Mouse (Mus musculus): ENCODE measurements around the gene Exoc3l. TPM values are rescaled to one million over a fixed set of nuclear protein-coding genes. Genes with fewer than 3 reads are reported as not detected.

Exoc3l gene
- polyA plus RNA-seq, 1 experiment from 2014 or later = 25.4 TPM

GRCm38 (mm10) chr8:105288958-105289732, 6.8 kb downstream of the Exoc3l start:
- no peaks in the 10 kb centered on the region; the same call in 1 of the 2 replicates for H3K36me3 ChIP-seq
- H3K9ac ChIP-seq = peak overlapping the region; percentile 47
- WGBS = under 1% methylated on average over 53 of the region's 53 CpGs
- peak; percentile 93 for ATAC-seq (replicated peaks; ENCODE audit: low FRiP score)
- H3K27ac ChIP-seq = peak overlapping the region; percentile 85
- peak overlapping the region; percentile 59 for H3K4me3 ChIP-seq (replicated peaks)
- peak overlapping the region; percentile 87 for H3K4me2 ChIP-seq
- H3K9me3 ChIP-seq (replicated peaks) = no peaks in the 10 kb centered on the region
- H3K4me1 ChIP-seq = peaks cover 29% of the 10 kb centered on the region
- H3K27me3 ChIP-seq = peaks cover 11% of the 10 kb centered on the region

- Histone ChIP-seq H3K4me1 (peaks cover 29% of the 10 kb centered on the region), H3K27me3 (peaks cover 11% of the 10 kb centered on the region), H3K36me3 (no peaks in the 10 kb centered on the region; the same call in 1 of the 2 replicates), H3K9me3 (replicated peaks) (no peaks in the 10 kb centered on the region), H3K9ac (no peak overlapping the region), H3K4me2 (peak overlapping the region; percentile 87), H3K27ac (no peak overlapping the region), H3K4me3 (replicated peaks) (peak overlapping the region; percentile 59; the same call in 1 of the 2 replicates)
- 79% methylated on average over 5 of the region's 5 CpGs for WGBS
- no peak for ATAC-seq (replicated peaks; ENCODE audit: low FRiP score)
Observed at GRCm38 (mm10) chr8:105288231-105288630, 7.7 kb downstream of the Exoc3l start.

GRCm38 (mm10) chr8:105286907-105287306, 9.0 kb downstream of the Exoc3l start:
- no peak overlapping the region for H3K4me3 ChIP-seq (replicated peaks)
- no peak overlapping the region for H3K4me2 ChIP-seq
- no peaks in the 10 kb centered on the region for H3K9me3 ChIP-seq (replicated peaks)
- H3K9ac ChIP-seq = no peak overlapping the region
- no peak overlapping the region for H3K27ac ChIP-seq
- WGBS = 88% methylated on average over 4 of the region's 4 CpGs
- H3K36me3 ChIP-seq = peaks cover 4% of the 10 kb centered on the region
- peaks cover 29% of the 10 kb centered on the region for H3K4me1 ChIP-seq
- no peak for ATAC-seq (replicated peaks; ENCODE audit: low FRiP score)
- peaks cover 11% of the 10 kb centered on the region for H3K27me3 ChIP-seq

- H3K9me3 ChIP-seq (replicated peaks) = no peaks in the 10 kb centered on the region
- peaks cover 9% of the 10 kb centered on the region for H3K36me3 ChIP-seq
- no peak overlapping the region for H3K9ac ChIP-seq
- 46% methylated on average over 12 of the region's 12 CpGs for WGBS
- no peak overlapping the region for H3K27ac ChIP-seq
- peaks cover 25% of the 10 kb centered on the region for H3K4me1 ChIP-seq
- ATAC-seq (replicated peaks; ENCODE audit: low FRiP score) = no peak
- H3K27me3 ChIP-seq = peaks cover 13% of the 10 kb centered on the region
- H3K4me2 ChIP-seq = no peak overlapping the region
- H3K4me3 ChIP-seq (replicated peaks) = no peak overlapping the region
Observed at GRCm38 (mm10) chr8:105285514-105285913, 10.4 kb downstream of the Exoc3l start.

- Histone ChIP-seq H3K27ac (no peak overlapping the region), H3K36me3 (peaks cover 12% of the 10 kb centered on the region), H3K4me1 (peaks cover 14% of the 10 kb centered on the region), H3K27me3 (peaks cover 30% of the 10 kb centered on the region), H3K4me3 (replicated peaks) (no peak overlapping the region), H3K9ac (no peak overlapping the region), H3K9me3 (replicated peaks) (no peaks in the 10 kb centered on the region), H3K4me2 (no peak overlapping the region)
- WGBS = 27% methylated on average over 23 of the region's 23 CpGs
- ATAC-seq (replicated peaks; ENCODE audit: low FRiP score) = peak; percentile 44
Observed at GRCm38 (mm10) chr8:105283074-105283473, 12.8 kb downstream of the Exoc3l start.

- Histone ChIP-seq H3K27ac (no peak overlapping the region), H3K4me2 (no peak overlapping the region), H3K9me3 (replicated peaks) (no peaks in the 10 kb centered on the region), H3K36me3 (peaks cover 12% of the 10 kb centered on the region), H3K9ac (no peak overlapping the region), H3K4me1 (peaks cover 11% of the 10 kb centered on the region), H3K27me3 (peaks cover 38% of the 10 kb centered on the region), H3K4me3 (replicated peaks) (no peak overlapping the region)
- WGBS = 83% methylated on average over 4 of the region's 4 CpGs
- ATAC-seq (replicated peaks; ENCODE audit: low FRiP score) = no peak
Observed at GRCm38 (mm10) chr8:105282239-105282638, 13.7 kb downstream of the Exoc3l start.

- no peak overlapping the region for H3K4me2 ChIP-seq
- H3K4me1 ChIP-seq = peaks cover 11% of the 10 kb centered on the region
- no peak overlapping the region for H3K9ac ChIP-seq
- H3K9me3 ChIP-seq (replicated peaks) = no peaks in the 10 kb centered on the region
- H3K36me3 ChIP-seq = peaks cover 12% of the 10 kb centered on the region
- no peak for ATAC-seq (replicated peaks; ENCODE audit: low FRiP score)
- 85% methylated on average over 12 of the region's 12 CpGs for WGBS
- no peak overlapping the region for H3K4me3 ChIP-seq (replicated peaks)
- peaks cover 42% of the 10 kb centered on the region for H3K27me3 ChIP-seq
- no peak overlapping the region for H3K27ac ChIP-seq
Observed at GRCm38 (mm10) chr8:105281821-105282220, 14.1 kb downstream of the Exoc3l start.

- Histone ChIP-seq H3K4me1 (peaks cover 23% of the 10 kb centered on the region), H3K9ac (no peak overlapping the region), H3K4me2 (no peak overlapping the region), H3K4me3 (replicated peaks) (no peak overlapping the region), H3K27ac (no peak overlapping the region), H3K9me3 (replicated peaks) (no peaks in the 10 kb centered on the region), H3K27me3 (peaks cover 55% of the 10 kb centered on the region), H3K36me3 (peaks cover 12% of the 10 kb centered on the region)
- WGBS = 73% methylated on average over 3 of the region's 3 CpGs
- ATAC-seq (replicated peaks; ENCODE audit: low FRiP score) = no peak
Observed at GRCm38 (mm10) chr8:105280567-105280966, 15.3 kb downstream of the Exoc3l start.

- Histone ChIP-seq H3K4me1 (peaks cover 27% of the 10 kb centered on the region), H3K4me3 (replicated peaks) (peak overlapping the region; percentile 26), H3K9me3 (replicated peaks) (no peaks in the 10 kb centered on the region), H3K9ac (no peak overlapping the region), H3K4me2 (peak overlapping the region; percentile 52), H3K27me3 (peaks cover 71% of the 10 kb centered on the region), H3K27ac (no peak overlapping the region), H3K36me3 (peaks cover 12% of the 10 kb centered on the region; the same call in 1 of the 2 replicates)
- ATAC-seq (replicated peaks; ENCODE audit: low FRiP score) = peak; percentile 55; the same call in 1 of the 2 replicates
- WGBS = 2% methylated on average over 28 of the region's 28 CpGs
Observed at GRCm38 (mm10) chr8:105278911-105279334, 17.0 kb downstream of the Exoc3l start.

- Histone ChIP-seq H3K27me3 (peaks cover 95% of the 10 kb centered on the region), H3K36me3 (0 out of 2 replicates have a peak, but pooled peaks cover 6% of the 10 kb centered on the region), H3K4me3 (replicated peaks) (peak overlapping the region; percentile 42), H3K4me2 (peak overlapping the region; percentile 71), H3K9me3 (replicated peaks) (no peaks in the 10 kb centered on the region), H3K9ac (no peak overlapping the region), H3K4me1 (peaks cover 27% of the 10 kb centered on the region), H3K27ac (no peak overlapping the region)
- peak; percentile 62; the same call in 1 of the 2 replicates for ATAC-seq (replicated peaks; ENCODE audit: low FRiP score)
- 3% methylated on average over 30 of the region's 30 CpGs for WGBS
Observed at GRCm38 (mm10) chr8:105276292-105277120, 19.4 kb downstream of the Exoc3l start.

GRCm38 (mm10) chr8:105275840-105276239, 20.1 kb downstream of the Exoc3l start, which contains the start of gene Nol3:
Nol3 (plus strand) TSS chr8:105276140.
- ATAC-seq (replicated peaks; ENCODE audit: low FRiP score) = no peak
- Histone ChIP-seq H3K9me3 (replicated peaks) (no peaks in the 10 kb centered on the region), H3K4me3 (replicated peaks) (peak within 1 kb of the TSS; percentile 42), H3K4me2 (peak within 1 kb of the TSS; percentile 71), H3K4me1 (peaks cover 29% of the 10 kb centered on the region), H3K9ac (no peak within 1 kb of the TSS), H3K27ac (no peak within 1 kb of the TSS), H3K27me3 (peaks cover 99% of the 10 kb centered on the region), H3K36me3 (0 out of 2 replicates have a peak, but pooled peaks cover 3% of the 10 kb centered on the region)
- WGBS = 2% methylated on average over 10 of the region's 10 CpGs

- Histone ChIP-seq H3K36me3 (0 out of 2 replicates have a peak, but pooled peaks cover 3% of the 10 kb centered on the region), H3K9me3 (replicated peaks) (no peaks in the 10 kb centered on the region), H3K4me1 (peaks cover 33% of the 10 kb centered on the region), H3K4me3 (replicated peaks) (no peak overlapping the region; the same call in 1 of the 2 replicates), H3K27ac (no peak overlapping the region), H3K9ac (no peak overlapping the region), H3K4me2 (peak overlapping the region; percentile 71), H3K27me3 (peaks cover 100% of the 10 kb centered on the region)
- WGBS = 4% methylated on average over 10 of the region's 11 CpGs
- ATAC-seq (replicated peaks; ENCODE audit: low FRiP score) = no peak
Observed at GRCm38 (mm10) chr8:105275387-105275786, 20.5 kb downstream of the Exoc3l start.

Measured in kidney, embryonic 15.5 days (tissue).